Mouse (Mus musculus) hindbrain, embryonic 14.5 days (tissue): Measurements from ENCODE around the gene Lrmda. TPM values are rescaled to one million over a fixed set of nuclear protein-coding genes. Genes with fewer than 3 reads are reported as not detected.

ENCODE experiments used
- ATAC-seq: fragments of 200-750 bp; cut with Nextera tagmentation; 2 replicates; pipeline ENCODE4 v1.8.0; 2017; ENCODE audit warnings: moderate number of reproducible peaks, mild to moderate bottlenecking, moderate TSS enrichment, moderate library complexity; ENCODE audit not compliant: low FRiP score
- DNase-seq: peaks from one replicate; pipeline ENCODE4 v3.0.0-alpha.2; 2015; ENCODE audit warnings: low spot score
- H3K27ac ChIP-seq: fragments of 300-500 bp; sonication (generic); 2 replicates; pipeline ENCODE4 v1.5.1; 2014; ENCODE audit warnings: mild to moderate bottlenecking, moderate library complexity
- H3K27me3 ChIP-seq: fragments of 300-500 bp; sonication (generic); 2 replicates; pipeline ENCODE4 v1.6.1; 2014; ENCODE audit warnings: mild to moderate bottlenecking, low read length, mixed read lengths; ENCODE audit not compliant: control insufficient read depth, insufficient read depth
- H3K36me3 ChIP-seq: fragments of 300-500 bp; sonication (generic); replicated peaks from 2 replicates; pipeline ENCODE4 v1.6.1; 2014; ENCODE audit not compliant: control insufficient read depth, insufficient read depth
- H3K4me1 ChIP-seq: fragments of 300-500 bp; sonication (generic); replicated peaks from 2 replicates; pipeline ENCODE4 v1.6.1; 2014; ENCODE audit warnings: antibody characterized with exemption, low read length, mixed read lengths; ENCODE audit not compliant: control insufficient read depth, insufficient read depth
- H3K4me2 ChIP-seq: fragments of 300-500 bp; sonication (generic); replicated peaks from 2 replicates; pipeline ENCODE4 v1.6.1; 2014; ENCODE audit warnings: mild to moderate bottlenecking, moderate library complexity
- H3K4me3 ChIP-seq: fragments of 300-500 bp; sonication (generic); replicated peaks from 2 replicates; pipeline ENCODE4 v1.5.1; 2014; ENCODE audit warnings: mild to moderate bottlenecking, low read length
- H3K9ac ChIP-seq: fragments of 300-500 bp; sonication (generic); 2 replicates; pipeline ENCODE4 v1.6.1; 2014
- H3K9me3 ChIP-seq: fragments of 300-500 bp; sonication (generic); 2 replicates; pipeline ENCODE4 v1.6.1; 2016; ENCODE audit warnings: low read length; ENCODE audit not compliant: control insufficient read depth
- WGBS: fragments of 180-500 bp; shearing (Covaris S2); extraction: QIAGEN DNeasy Blood & Tissue Kit; methylation state at CpG from one replicate; pipeline ENCODE4 v1.1.7; 2014; 5-methylcytosine and 5-hydroxymethylcytosine counted together
- polyA plus RNA-seq: library from polyadenylated mRNA; unstranded; fragments of >200 nt; fragmentation: Nextera tagmentation; extraction: Ambion mirVana; gene quantifications from 2 replicates; pipeline ENCODE4 v1.2.1, GENCODE M21; 2014

Gene Lrmda
- polyA plus RNA-seq, 1 experiment from 2014 or later: 0.64 TPM

DNA sequence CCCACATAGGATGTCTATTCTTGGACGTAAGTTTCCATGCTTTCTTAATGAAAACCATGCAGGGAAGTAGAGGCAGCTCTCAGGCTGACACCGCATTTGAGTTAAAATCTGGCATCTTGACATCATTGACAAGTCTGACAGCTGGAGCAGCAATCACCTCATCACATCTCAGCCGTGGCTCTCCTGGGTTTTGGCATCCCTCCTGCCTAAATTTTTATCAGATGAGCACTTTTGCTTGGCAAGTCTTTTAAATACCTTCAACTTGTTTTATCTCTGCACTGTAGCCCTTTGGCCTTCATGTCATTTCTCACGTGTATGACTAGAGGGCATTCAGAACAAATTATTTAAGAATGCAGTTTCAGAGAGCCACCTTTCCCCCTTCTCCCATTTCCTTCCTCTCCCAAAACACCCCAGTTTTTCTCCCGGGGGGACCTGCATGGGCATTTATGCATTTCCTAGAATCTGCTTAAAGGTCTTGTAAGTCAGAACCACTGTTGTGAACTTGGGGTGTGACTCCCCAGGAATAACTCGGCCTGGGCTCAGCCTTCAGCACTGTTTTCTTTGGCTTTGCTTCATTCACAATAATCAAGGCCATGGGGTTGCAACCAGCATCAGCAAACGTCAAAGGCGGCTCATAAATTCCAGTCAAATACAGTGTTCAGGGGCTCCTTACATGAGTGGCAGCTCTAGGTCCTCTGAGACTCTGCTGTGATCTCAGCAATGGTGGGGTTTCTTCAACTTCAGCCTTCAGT lies 975.8 kb downstream of the Lrmda start:
- Histone ChIP-seq H3K27me3 (no peaks in the 10 kb centered on the region), H3K27ac (no peak overlapping the region), H3K4me1 (no peaks in the 10 kb centered on the region), H3K4me2 (no peak overlapping the region), H3K9me3 (no peaks in the 10 kb centered on the region), H3K4me3 (no peak overlapping the region), H3K36me3 (no peaks in the 10 kb centered on the region), H3K9ac (no peak overlapping the region)
- WGBS: 83% methylated on average over 8 of the region's 8 CpGs
- no peak for DNase-seq
- ATAC-seq: no peak

DNA sequence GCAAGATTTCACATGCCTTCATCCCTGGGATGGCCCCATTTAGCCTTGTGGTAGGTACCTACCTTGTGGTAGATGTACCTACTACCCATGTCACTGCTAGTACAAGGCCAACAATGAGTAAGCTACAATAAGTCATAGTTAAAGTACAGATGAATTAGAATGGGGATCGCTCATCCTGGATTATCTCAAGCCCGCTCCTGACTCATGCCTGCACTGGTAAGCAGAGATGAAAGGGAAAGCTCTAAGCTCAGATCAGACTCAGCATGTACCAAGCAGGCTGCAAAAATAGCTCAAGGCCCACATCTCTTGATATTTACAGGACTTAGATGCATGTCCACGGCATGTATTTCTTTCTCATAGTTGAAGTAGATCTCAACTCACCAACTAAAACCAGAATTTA lies 979.4 kb downstream of the Lrmda start:
- H3K36me3 ChIP-seq: no peaks in the 10 kb centered on the region
- H3K9me3 ChIP-seq: no peaks in the 10 kb centered on the region
- no peak overlapping the region for H3K4me3 ChIP-seq
- H3K4me2 ChIP-seq: no peak overlapping the region
- DNase-seq: no peak
- WGBS: 96% methylated on average over 3 of the region's 3 CpGs
- no peaks in the 10 kb centered on the region for H3K4me1 ChIP-seq
- no peak for ATAC-seq
- H3K27me3 ChIP-seq: no peaks in the 10 kb centered on the region
- H3K9ac ChIP-seq: no peak overlapping the region
- no peak overlapping the region for H3K27ac ChIP-seq

DNA sequence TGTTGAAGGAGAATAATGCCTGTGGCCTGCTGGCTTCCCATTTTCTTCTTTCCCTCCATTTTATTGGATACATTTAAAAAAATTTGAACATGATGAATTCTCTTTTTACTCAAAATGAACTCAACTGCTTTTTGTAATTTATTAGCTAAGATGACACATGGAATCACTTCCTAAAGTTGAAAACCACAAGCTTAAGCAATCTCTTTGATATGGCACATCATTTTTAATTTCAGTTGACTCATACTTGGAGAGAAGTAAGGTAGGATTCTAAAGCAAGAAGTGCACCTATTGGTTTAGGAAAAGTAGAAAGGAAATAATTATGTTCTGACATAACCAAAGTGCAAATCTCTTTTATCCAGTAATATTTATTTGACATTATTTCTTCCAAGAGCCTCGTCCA lies 992.5 kb downstream of the Lrmda start:
- 95% methylated on average over 1 of the region's 1 CpGs for WGBS
- DNase-seq (no peak), ATAC-seq (no peak)
- no peak overlapping the region for H3K27ac ChIP-seq
- H3K9ac ChIP-seq: no peak overlapping the region
- no peaks in the 10 kb centered on the region for H3K9me3 ChIP-seq
- H3K4me3 ChIP-seq: no peak overlapping the region
- peaks cover 17% of the 10 kb centered on the region for H3K4me1 ChIP-seq
- no peak overlapping the region for H3K4me2 ChIP-seq
- H3K36me3 ChIP-seq: no peaks in the 10 kb centered on the region
- no peaks in the 10 kb centered on the region for H3K27me3 ChIP-seq

DNA sequence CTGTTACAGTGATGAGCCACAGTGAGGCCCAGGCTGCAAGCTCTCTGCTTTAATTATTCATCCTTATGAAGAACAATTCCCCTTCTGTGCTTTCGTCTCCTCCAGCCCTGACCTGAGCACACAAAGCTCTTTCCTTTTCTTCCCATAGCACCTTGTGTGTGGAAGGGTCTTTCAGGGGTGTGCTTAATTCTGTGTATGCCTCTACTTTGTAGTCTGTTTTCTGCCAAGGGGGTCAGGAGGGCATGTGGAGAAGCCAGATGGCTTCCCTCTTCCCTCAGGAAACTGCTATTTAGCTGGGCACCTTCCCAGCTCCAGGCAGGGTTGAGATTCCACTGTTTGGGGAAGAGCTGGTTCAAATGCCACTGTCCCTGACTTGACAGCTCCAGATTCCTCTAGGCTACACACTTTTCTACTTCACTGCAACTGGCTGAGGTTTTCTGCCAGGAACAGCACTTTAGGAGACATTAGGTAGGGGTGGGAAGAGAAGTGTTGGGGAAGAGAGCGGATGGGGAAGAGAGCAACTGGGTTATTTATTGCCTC lies 995.3 kb downstream of the Lrmda start:
- peak; percentile 27 for DNase-seq
- Histone ChIP-seq H3K27ac (peak overlapping the region; percentile 55), H3K4me2 (no peak overlapping the region), H3K27me3 (no peaks in the 10 kb centered on the region), H3K4me3 (no peak overlapping the region), H3K36me3 (no peaks in the 10 kb centered on the region), H3K4me1 (peaks cover 17% of the 10 kb centered on the region), H3K9me3 (no peaks in the 10 kb centered on the region), H3K9ac (no peak overlapping the region)
- ATAC-seq: 0 out of 2 replicates have a peak, but pooled peaks have one; percentile 34
- WGBS: 34% methylated on average over 2 of the region's 2 CpGs

DNA sequence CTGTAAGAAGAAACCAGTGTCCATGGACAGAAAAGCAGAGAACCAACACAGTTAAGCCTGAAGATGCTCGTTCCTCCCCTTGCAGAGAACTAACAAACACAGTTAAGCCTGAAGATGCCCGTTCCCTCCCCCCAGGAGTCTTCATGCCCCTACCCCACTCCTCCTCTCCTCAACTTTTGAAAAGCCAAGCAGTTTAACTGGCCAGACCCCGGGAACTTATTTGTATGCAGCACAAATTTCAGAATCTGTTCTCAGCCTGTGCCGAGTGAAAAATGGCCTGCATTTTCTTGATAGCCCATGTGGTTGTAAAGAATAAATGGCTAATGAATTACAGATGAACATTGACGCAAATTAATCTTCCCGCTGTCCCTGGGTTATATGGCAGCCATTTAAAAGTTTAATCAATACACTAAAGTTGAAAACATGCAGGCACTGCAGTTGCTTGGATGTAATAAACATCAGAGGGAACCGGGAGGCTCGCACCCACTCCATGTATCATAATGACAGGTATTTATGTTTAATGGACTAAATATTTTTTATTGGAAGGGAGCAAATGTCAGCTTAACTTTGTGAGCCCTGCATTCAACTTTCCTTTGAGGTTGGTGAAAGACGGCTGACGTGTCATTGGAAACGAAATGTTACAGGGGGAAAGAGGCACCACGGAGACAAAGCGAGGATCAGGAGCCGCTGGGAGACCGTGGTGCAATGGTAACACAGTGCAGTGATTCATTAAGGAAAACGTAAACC lies 996.0 kb downstream of the Lrmda start:
- Histone ChIP-seq H3K4me3 (no peak overlapping the region), H3K4me1 (peaks cover 17% of the 10 kb centered on the region), H3K4me2 (0 out of 2 replicates have a peak overlapping the region, but pooled peaks have one; percentile 17), H3K9ac (no peak overlapping the region), H3K27me3 (no peaks in the 10 kb centered on the region), H3K27ac (peak overlapping the region; percentile 55), H3K36me3 (no peaks in the 10 kb centered on the region), H3K9me3 (no peaks in the 10 kb centered on the region)
- peak; percentile 37 for DNase-seq
- ATAC-seq: no peak; the same call in 1 of the 2 replicates
- WGBS: 32% methylated on average over 16 of the region's 16 CpGs

DNA sequence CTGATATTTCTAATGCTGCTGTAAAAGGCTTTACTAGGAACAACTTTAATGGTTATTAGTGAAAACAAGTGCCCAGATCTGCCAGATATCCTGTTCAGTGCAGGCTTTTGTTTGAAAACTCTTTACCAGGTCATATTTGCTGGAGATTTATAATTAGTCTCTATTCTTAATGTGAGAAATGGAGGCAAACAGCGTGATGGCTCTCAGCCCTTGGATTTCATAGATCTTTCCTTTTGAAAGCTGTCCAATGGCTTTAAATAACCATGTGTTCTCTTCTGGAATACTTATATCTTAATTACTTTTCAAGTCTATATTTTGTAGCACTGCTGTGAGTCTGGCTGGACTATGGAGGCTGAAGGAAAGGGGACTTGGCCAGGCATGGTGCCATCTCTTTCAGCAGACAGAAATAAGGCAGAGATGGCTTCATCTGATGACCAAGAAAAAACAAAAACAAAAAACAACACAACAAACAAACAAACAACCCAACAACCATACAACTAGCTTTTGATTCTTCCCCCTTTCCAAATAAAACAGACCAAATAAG lies 996.6 kb downstream of the Lrmda start:
- Histone ChIP-seq H3K4me1 (peaks cover 17% of the 10 kb centered on the region), H3K4me3 (no peak overlapping the region), H3K36me3 (no peaks in the 10 kb centered on the region), H3K9me3 (no peaks in the 10 kb centered on the region), H3K27me3 (no peaks in the 10 kb centered on the region), H3K27ac (no peak overlapping the region), H3K9ac (no peak overlapping the region), H3K4me2 (0 out of 2 replicates have a peak overlapping the region, but pooled peaks have one; percentile 17)
- ATAC-seq: no peak
- WGBS: 59% methylated on average over 1 of the region's 1 CpGs
- no peak for DNase-seq

DNA sequence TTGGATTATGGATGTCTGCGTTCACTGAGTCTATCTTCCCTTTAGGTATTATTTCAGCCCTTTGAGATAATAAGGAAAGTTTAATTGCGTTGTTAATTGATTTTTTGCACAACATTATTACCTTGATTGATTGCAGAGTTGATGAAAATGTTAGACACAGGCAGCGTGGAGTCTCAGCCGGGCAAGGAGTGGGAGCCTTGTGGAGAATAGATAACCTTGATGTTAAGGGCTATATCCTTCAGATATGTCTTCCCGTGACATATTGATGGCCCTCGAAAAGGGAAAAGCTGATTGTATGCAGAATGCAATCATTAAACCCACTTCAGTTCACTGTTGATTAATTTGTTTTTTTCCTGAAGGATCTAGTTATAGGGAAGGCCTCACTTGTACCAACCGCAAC lies 1021.5 kb downstream of the Lrmda start:
- Histone ChIP-seq H3K9me3 (no peaks in the 10 kb centered on the region), H3K27ac (no peak overlapping the region), H3K27me3 (no peaks in the 10 kb centered on the region), H3K4me1 (no peaks in the 10 kb centered on the region), H3K4me2 (no peak overlapping the region), H3K4me3 (no peak overlapping the region), H3K36me3 (no peaks in the 10 kb centered on the region), H3K9ac (no peak overlapping the region)
- DNase-seq (peak; percentile 52), ATAC-seq (no peak)
- 61% methylated on average over 7 of the region's 7 CpGs for WGBS

DNA sequence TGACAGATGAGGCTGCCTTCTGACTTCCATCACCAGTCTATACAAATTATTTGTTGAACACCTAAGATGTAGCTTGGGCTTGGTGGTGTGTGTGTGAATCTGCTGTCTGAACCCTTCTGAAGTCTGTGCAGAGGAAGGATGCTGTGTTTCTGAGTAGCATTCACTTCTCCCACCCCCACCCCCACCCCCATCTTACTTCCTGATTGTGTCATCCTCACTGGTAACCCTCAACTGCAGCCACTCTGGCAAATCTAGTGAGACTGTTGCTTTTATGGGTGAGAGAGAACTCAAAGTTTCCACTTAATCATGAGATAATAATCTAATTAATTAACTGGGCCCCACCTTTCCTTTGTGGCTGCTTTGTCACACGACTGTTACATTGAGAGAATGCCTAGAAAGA lies 1025.8 kb downstream of the Lrmda start:
- Histone ChIP-seq H3K9ac (no peak overlapping the region), H3K36me3 (no peaks in the 10 kb centered on the region), H3K4me2 (no peak overlapping the region), H3K27ac (no peak overlapping the region), H3K4me3 (no peak overlapping the region), H3K27me3 (0 out of 2 replicates have a peak, but pooled peaks cover 7% of the 10 kb centered on the region), H3K4me1 (no peaks in the 10 kb centered on the region), H3K9me3 (no peaks in the 10 kb centered on the region)
- 32% methylated on average over 1 of the region's 1 CpGs for WGBS
- no peak for ATAC-seq
- DNase-seq: no peak

DNA sequence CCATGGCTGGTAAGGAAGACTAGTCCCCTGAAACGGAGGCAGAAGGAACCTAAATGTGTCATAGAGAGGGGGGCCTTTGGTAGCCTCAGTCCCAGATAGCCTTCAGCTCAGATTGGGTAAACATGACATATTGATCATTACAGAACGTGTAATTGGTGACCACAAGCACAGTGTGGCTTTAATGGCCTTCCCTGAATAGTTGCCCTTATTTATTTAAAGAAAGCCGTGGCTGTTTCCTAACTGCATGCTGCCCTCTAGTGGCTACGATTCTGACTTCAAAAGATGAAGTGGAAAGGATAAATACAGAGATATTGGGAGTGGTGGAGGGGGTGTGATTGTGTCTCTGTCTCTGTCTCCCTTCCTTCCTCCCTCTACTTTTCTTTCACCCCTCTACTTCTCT lies 1026.8 kb downstream of the Lrmda start:
- H3K4me2 ChIP-seq: no peak overlapping the region
- no peaks in the 10 kb centered on the region for H3K36me3 ChIP-seq
- no peaks in the 10 kb centered on the region for H3K4me1 ChIP-seq
- H3K27me3 ChIP-seq: 0 out of 2 replicates have a peak, but pooled peaks cover 7% of the 10 kb centered on the region
- WGBS: 19% methylated on average over 4 of the region's 4 CpGs
- no peak overlapping the region for H3K4me3 ChIP-seq
- DNase-seq (peak; percentile 95), ATAC-seq (no peak)
- H3K9me3 ChIP-seq: no peaks in the 10 kb centered on the region
- no peak overlapping the region for H3K27ac ChIP-seq
- no peak overlapping the region for H3K9ac ChIP-seq
